Mouse (Mus musculus) kidney, adult 2 months (tissue): ENCODE data around the gene Gcdh.

Experiments
- CTCF ChIP-seq: fragments of 200-500 bp; conservative IDR thresholded peaks from 2 replicates; pipeline ENCODE4 v1.5.1; 2011; ENCODE audit warnings: low read depth, mild to moderate bottlenecking, control low read depth, low read length, moderate library complexity, mixed read lengths; ENCODE audit not compliant: insufficient read depth, insufficient read length
- POLR2A ChIP-seq: fragments of 200-500 bp; IDR thresholded peaks from one replicate; pipeline ENCODE4 v1.6.1; 2011; ENCODE audit warnings: low read depth, low read length, control low read depth

- TF ChIP-seq CTCF (no peak), POLR2A (no peak)
These were observed 13.8 kb upstream of the Gcdh start for GRCm38 (mm10) chr8:84907493-84907892.
